Mouse (Mus musculus) common myeloid progenitor, adult 5-6 weeks (primary cell): ENCODE measurements around the gene Tsfm. TPM values are rescaled to one million over a fixed set of nuclear protein-coding genes. Genes with fewer than 3 reads are reported as not detected.

Experiments used
- ATAC-seq: replicated peaks from 2 replicates; pipeline ENCODE4 v1.8.0; 2016; ENCODE audit warnings: low read depth, mild to moderate bottlenecking, moderate TSS enrichment, inconsistent platforms; ENCODE audit not compliant: poor library complexity, severe bottlenecking
- total RNA-seq: library from RNA; stranded (forward); fragments of 200-1000, 187-1606 nt; gene quantifications from 2 replicates; pipeline ENCODE4 v1.2.3, GENCODE M21; 2017

Gene Tsfm
- total RNA-seq, 1 experiment from 2014 or later: 42.3 TPM

DNA sequence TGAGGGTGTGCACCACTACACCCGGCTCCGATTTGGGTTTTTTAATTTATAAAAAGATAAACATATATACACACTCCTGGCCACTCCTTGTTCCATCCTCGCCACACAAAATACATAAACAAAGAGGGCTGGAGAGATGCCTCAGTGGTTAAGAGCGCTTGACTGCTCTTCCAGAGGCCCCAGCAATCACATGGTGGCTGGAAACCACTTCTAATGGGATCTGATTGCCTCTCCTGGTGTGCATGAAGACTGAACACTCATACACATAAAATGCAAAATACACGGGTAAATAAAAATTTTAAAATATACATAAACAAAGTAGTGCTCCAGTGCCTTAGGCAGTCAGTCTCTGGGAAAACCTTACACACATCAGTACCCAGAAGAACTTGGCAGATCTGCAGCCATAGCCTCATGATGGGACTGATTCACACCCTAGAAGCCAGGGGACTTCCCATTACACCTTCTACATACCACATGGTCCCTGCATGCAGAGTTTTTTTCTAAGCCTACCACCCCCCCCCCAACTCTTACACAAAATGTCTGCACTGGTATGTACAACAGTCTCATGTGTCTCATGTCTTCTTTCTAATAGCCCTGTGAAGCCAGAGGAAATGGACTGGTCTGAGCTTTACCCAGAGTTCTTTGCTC, 12.0 kb upstream of the Tsfm start:
- no peak for ATAC-seq

DNA sequence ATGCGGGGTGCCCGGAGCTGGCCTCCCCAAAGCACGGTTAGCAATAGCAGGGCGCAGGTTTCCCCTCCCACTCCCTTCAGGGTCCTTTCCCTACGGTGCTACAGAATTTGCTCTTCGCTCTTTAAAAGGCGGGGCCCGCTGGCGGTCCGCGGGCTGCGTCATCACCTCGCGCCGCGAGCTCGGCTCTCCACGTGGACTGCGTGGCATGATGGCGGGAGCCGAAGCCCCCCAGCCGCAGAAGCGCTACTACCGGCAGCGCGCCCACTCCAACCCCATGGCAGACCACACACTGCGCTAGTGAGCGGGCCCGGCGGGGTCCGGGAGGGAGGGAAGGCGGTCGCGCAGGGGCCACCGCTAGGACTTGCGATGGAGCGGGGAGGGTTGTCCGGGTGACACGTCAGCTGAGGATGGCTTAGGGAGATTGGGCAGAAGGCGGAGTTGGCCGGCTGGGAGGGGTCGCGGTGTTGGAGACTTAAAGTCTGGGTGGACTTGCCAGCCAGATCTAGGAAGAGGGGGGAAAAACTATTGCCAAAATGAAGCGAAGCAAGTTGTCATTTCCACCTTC, 11.2 kb upstream of the Tsfm start:
- ATAC-seq: peak; percentile 84

DNA sequence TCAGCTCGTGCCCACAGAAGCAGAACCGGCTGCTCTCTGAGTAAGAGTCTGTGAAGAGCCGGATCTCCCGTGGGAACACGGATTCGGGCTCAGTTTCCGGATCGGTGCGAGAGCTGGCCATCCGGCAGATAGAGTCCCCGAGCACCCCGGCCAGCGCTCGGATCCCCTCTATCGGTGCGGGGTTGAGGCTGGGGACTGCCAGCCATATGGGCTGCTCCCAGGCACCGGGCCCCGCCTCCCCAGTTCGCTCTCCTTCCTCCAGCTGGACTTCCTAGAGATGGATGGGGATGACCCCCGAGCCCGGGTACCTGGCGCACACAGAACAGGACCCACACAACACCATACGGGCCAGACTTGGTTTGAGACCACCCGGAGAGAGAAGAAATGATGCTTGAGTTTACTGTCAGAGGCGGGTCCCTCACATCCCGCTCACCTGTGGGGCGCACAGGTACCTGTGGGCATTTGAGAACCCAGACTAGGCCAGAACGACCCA, 10.7 kb upstream of the Tsfm start, which contains the start of the genes Mettl1 and Eef1akmt3:
TSS of gene Mettl1 (plus strand) at position 141 of the 493 bp plus-strand sequence.
TSS of gene Eef1akmt3 (minus strand) at position 240 of the 493 bp plus-strand sequence.
- ATAC-seq: peak; percentile 51

DNA sequence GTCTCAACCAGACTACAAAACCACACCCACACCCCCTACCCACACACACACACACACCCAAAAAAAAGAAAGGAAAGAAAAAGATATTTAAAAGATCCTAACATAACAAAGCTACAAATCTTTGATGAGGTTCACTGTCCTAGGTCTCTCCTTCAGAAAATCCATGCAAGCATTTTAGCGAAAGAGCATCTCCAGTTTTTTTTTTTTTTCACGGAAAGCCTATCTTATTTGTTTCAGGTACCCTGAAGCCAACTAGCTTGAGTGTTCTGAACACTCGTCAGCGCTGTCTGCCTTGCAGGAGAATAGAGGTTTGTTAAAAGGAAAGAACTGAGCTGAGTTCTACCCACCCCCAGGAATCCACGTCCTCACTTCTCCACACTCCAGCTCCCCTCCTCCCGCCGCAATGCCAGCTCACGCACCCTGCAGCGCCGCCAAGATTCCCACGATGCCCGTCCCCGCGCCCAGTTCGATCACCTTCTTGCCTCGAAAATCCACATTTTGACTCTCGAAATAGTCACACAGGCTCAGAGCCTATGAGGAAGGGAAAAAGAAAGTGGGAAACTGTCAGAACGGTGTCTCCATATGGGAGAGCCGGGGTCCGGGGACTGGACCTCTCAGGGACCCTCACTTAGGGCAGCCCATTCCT, 10.1 kb upstream of the Tsfm start:
- ATAC-seq: peak; percentile 28

DNA sequence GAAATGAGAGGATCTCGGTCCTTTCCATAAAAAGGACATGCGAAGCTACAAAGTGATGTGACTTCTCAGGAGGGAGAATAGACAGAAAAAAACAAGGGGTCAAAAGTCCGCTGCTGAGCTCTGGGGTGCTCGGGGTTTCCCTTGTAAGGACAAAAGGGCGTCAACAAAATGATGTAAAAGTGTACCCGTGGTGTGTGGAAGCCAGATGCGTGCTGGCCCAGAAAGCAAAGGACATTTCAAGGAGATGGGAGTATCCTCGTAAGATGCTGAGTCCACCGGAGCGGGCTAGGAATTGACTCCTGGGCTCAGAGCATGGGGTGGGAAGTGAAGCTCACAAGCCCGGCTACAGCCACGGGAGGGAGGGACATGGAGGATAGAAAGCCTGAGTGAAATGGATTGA, 7.0 kb upstream of the Tsfm start:
- ATAC-seq: no peak

DNA sequence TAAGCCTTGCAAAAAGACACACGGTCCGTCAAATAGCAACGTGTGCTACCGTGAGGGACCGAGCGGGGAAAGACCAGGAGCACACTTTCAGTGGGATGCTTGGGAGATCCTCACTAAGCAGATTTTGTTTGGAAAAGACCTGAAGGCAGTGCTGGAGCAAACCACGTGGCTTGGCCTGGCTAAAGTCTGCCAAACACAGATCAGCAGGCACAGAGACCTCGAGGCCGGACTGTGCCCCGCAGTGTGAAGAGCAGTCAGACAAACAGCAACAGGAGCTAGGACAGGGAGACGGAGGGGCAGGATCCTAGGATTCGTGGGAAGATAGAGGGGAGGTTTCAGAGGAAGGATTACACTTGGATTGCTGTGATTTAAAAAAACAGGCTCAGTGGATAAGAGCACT, 5.6 kb upstream of the Tsfm start:
- ATAC-seq: no peak

DNA sequence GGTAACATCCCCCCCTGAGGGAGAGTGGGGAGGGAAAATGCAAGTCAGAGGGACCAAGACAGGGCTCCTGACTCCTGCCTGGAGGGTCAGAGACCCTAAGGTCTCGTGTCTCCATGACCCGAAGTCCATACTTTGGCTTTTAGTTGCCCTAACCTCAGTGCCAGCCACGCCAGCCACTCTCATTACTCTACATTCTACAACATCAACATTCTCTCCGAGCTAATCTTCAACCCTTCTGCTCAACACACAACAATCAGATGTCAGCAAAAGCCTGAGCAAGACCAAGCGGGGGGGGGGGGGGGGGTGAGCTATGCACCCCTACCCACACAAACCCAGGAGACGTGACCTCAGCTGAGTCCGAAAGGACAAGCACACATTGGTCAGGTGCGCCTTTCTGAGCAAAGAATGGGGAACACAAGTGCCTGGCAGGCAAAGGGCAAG, 2.7 kb upstream of the Tsfm start:
- ATAC-seq: no peak

DNA sequence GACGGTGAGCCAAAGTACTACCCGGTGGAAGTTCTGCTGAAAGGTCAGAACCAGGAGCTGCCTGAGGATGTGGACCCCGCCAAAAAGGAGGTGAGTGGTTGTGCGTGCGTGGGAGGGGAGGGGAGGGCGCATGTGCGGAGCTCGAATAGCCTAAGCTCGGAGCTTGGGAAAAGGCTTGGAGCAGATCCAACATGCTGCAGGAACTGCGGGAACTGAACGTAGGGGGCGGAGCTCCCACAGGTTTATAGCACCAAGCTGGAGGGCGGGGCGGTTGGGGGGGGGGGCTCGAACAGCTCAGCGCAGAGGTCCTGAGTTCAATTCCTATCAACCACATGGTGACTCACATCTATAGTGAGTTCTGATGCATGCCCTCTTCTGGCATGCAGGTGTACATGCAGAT, 12.2 kb downstream of the Tsfm start:
- no peak for ATAC-seq

DNA sequence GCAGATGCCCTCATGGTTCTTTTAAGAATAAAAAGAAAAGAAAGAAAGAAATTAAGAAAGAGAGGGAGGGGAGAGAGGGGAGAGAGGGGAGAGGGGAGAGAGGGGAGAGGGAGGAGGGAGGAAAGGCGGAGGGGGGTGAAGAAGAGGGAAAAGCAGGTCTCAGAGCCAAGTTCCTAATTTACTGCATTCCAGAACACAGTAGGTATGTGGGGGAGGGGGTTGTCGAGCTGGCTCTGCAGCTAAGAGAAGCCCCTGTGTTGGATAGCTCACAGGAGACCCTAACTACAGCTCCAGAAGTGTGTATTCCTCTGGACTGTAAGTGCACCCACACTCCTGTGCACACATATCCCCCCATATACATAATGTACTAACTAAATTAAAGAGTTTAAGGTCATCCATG, 13.6 kb downstream of the Tsfm start:
- ATAC-seq: no peak

DNA sequence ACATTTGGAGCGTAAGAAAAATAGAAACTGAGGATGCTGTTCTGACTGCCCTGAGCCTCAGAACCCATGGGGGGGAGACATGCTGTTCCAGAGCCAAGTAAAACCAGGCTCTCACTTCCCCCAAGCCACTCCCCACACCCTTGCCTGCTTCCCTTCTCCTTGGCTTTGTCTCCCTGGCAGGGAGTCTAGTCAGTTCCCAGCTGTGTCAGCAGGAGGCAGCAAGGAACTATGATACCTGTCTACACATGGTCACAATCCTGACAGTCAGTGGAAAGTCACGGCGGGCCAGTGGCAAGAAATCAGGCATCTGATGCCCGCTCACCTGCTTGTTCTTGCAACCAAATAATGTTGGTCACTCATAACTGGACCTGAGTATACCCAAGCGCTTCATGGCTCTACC, 14.2 kb downstream of the Tsfm start:
- peak; percentile 81 for ATAC-seq

DNA sequence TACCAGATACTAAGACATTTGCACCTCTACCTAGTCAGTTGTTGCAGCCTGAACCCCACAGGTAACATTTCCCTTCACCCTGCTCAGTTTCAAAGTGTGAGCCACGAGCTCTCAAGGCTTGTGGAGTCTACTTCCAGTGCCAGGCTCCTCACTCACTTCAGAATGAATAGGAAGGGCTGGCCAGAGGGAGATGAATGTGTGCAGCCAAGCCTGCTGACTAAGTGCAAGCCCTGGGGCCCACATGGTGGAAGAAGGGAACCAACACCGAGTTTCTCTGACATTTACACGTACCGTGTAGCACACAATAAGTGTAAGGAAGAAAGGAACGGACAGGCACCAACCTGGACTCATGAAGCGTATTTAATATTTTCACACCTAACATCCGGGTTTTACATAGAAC, 26.8 kb downstream of the Tsfm start:
- ATAC-seq: no peak

DNA sequence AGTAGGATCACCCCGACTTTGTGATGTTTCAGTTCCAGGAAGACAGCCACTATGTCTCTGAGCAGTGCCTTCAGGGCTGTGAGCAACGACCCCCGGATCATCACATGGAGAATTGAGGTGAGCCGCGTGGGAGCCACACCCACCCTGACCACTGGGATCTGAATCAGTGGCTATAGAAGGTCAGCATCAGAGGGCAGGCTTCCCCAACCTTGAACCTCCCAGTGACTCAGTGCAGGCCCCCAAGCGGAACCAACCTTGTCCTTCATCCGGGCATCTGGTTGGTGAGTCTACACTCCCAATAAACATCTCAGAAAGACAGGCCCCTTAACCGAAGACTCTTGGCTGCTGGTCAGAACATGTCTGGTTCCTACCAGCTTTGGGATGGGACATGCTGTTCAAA, 27.3 kb downstream of the Tsfm start:
- no peak for ATAC-seq

DNA sequence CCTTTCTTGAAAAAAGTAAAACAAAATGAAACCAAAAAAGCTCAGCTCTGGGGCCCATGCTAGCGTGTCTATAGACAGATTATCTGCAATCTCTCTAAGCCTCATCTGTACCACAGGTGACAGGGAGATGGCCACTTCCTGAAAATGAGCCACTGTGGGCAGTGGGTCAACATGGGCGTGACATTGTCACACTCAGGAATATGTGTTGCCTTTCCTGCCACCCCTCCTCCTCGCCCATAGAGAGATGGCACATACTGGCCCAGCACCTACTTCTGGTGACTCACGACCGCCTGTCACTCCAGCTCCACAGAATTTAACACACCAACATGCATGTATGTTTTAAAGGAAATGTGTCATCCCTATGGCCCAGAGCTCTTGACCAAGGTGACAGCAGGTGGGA, 27.9 kb downstream of the Tsfm start:
- ATAC-seq: peak; percentile 28; the same call in 1 of the 2 replicates

DNA sequence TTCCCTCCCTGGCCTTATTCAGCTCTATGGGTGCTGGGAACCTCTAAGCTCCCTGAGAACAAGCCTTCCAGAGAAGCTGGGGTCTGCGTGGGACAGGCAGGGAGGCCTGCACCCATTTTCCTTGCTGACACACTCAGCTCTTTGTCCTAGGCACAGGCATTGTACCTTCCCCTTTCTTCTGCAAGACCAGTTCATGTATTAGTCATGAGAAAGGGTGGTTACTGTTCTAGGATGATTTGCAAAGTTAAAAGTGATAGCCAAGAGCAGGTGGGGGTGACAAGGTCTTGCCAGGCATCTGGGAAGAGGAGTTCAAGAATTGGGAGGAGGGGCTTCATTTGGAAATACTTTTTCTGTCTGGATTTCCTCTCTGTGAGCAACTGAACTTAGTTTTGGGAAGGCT, 28.6 kb downstream of the Tsfm start:
- ATAC-seq: peak; percentile 7; the same call in 1 of the 2 replicates

DNA sequence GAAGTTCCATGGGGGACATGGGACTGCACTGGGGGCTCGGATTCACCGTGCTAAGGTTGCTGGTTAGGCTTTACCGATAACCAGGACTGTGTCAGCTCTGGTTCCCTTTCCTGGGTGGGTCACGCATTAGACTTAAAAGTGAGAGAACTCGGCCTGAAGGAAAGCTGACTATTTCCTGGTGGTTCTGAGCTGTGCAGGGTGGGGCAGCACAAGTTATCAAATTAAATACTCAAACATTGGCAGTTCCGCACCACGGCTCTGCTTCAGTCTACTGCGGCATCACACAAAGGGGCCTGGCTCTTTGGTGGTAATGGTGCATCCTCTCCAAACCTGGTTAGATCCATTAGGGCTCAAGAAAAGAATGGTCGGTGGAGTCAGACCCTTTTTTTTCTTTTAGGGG, 29.3 kb downstream of the Tsfm start:
- ATAC-seq: no peak

DNA sequence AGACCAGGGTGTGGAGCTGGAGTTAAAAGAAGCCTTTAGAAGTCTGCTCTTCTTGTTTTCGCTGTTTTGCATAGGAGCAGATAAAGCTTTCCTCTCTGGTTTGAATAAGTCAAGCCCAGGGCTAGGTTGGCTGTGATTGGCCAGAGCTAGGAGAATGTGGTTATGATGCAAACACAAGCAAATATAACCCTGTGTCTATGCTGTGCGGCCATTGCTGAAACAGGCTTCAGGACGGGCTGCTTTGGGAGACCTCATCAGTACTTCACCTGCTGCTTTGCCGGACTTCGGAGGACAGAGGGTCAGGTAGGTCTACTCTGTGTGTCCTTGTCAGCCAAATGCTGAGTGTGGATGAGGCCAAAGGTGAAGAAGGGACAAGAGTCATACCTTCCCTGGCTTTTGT, 30.1 kb downstream of the Tsfm start, which contains the start of gene Avil:
TSS of gene Avil (plus strand) at position 181 of the 400 bp plus-strand sequence.
- ATAC-seq: no peak

DNA sequence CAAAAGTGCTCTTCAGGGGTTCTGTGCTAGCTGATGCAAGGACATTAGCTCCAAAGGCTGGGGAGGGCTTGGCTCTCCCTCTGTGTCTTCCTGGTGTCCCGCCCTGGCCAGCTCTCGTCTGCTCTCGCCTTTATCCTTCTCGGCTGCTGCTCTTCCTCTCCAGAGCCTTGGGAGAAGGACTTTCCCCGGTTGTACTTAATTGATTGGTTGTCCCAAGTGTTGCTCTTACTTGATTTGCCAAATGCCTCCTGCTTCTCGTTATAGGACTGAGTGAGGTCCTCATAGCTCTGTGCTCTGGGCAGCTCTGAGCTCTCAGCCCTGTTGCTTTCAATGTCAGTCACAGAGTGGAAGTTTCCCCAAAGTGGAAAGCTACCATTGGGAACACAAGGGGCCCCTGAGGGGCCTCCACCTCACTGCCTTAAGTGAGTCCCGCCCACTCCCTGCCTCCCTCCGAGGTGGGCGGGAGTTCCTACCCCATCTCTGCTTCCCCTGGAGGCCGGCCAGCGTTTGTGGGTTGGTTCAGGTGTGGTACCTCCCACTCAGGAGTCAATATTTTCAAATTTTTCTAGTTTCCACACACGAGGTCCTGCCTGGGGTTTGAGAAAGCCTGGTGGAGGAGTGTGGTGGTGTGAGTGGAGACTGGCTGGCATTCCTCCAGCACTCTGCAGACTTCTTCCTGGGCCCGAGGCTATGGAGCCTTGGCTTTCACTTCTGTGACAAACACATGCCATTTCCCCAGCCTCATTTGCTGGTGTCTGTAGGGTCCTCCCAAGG, 33.1 kb downstream of the Tsfm start:
- ATAC-seq: no peak

DNA sequence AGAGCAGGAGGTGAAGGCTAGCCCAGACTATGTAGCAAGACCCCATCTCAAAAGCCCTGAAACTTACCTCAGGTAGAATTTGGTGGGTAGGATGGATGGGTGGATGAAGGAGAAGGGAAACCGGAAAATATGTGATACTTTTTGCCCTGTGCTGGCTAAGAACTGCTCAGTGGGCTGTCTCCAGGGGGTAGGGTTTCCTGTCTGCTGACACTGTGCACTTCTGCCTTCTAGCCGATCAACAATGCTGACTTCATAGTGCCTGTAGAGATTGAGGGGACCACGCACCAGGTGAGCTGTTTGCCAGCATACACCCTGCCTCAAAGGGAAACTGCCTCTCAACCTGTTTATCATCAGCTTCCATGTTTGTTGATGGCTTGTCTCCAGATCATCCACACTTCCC, 37.0 kb downstream of the Tsfm start:
- no peak for ATAC-seq

DNA sequence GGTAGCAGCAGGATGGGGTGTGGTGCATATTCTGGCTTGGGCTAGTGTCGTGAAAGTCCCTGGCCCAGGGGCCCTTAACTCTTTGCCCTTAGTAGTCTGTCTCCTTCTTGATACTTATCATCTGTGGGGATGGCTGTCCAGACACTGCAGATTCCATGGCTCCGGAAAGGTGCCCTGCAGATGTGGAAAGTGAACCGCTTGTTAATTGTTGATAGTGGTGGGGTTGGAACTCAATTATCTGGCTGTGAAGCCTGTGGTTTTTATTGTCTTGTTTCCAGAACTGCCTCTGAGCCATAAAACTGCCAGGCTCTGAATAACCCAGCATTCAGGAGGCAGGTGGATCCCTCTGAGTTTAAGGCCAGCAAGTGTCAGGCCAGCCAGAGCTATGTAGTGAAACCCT, 39.0 kb downstream of the Tsfm start:
- ATAC-seq: no peak

DNA sequence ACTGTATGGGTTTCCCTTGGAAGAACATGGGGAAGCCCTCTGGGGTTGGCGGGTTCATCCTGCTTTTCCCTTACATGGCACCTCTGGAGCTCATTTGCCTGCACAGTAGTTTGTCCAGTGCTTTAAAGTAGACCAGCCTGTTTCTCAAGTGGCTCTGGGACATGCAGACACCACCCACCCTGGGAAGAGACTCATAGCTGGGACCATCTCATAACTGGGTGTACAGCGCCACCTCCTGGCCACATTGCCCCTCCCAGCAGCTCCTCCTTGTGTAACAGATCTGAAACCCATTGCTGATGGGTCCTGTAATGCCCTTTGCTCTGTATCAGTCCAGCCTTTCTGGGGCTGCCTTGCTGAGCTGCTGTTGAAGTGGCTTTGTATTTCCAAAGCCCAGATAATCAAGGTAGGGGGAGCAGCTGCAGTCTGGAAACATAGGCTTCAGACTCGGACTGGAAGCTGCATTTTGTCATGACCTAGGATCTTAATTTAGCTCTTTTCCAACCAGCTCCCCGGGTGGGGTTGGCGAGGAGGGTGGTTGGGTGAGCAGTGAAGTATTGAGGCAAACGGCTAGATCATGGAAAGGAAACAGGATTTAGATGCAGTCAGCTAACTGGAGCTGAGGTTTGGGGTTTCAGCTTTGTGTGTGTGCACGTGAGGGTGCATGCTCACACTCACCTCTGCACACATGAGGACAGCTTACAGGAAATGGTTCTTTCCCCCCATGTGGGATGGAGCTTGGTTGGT, 40.2 kb downstream of the Tsfm start:
- peak; percentile 71 for ATAC-seq
